Mouse (Mus musculus) kidney, postnatal 36 days (tissue): Measurements from ENCODE around the gene Padi4.

Source experiments
- DNase-seq, 2 experiments: peaks; one replicate each; pipeline ENCODE4 v3.0.0; 2021 to 2022; ENCODE audit warnings: mixed read lengths in 2 of 2

Gene Padi4

GRCm38 (mm10) chr4:140774025-140774800, at the start of gene Padi4:
Gene Padi4 (minus strand): TSS chr4:140774236.
- no peak for DNase-seq

GRCm38 (mm10) chr4:140821988-140822387, 48.0 kb upstream of the Padi4 start:
- DNase-seq = peak; percentile 40 to 76

- DNase-seq = no peak
Measured at GRCm38 (mm10) chr4:140817413-140817812, 43.4 kb upstream of the Padi4 start.

DNA sequence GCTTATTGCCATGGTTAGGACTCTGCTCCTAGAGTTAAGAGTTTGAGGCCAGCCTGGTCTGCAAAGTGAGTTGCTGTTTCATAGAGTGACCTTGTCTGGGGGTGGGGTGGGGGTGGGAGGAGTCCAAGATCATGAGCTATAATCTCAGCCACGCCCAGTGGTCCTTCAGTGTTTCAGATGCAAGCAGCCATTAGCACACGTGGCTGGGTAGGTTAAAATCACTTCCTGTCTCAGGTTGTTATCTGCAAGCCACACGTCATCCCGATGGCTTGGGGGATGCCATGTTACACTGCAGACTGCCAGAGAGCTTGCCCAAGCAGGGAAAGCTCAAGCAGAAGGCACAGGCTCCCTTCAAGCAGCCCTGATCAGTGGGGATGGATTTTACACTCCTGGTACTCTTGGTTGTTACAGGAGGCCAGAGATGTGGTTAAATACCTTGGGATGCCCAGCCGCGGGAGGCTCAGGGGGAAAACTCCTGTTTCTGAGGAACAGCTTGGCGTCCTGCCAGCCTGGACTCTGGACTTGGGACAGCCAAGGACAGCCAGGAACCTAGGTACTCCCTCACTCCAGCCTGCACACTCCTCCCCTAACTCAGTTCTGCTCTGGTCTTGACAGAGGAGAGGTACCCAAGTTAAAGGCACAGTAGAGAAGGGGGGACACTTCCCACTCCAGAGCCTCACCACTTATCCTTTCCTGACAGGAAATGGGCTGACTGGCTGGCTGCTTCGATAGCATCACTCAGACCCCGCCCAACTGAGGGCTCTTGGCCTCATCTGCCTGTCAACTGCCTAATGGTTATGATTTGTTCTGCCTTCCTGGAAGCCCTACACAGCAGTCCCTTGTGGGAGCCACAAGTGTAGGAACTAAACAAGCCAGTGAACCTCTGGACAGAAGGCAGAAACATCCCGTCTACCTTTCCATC, 42.2 kb upstream of the Padi4 start:
- DNase-seq = peak; percentile 83 to 92

- no peak for DNase-seq
Measured at GRCm38 (mm10) chr4:140815496-140815895, 41.5 kb upstream of the Padi4 start.

- peak; percentile 39 to 68 for DNase-seq
Measured at GRCm38 (mm10) chr4:140814241-140815225, 40.5 kb upstream of the Padi4 start.

DNA sequence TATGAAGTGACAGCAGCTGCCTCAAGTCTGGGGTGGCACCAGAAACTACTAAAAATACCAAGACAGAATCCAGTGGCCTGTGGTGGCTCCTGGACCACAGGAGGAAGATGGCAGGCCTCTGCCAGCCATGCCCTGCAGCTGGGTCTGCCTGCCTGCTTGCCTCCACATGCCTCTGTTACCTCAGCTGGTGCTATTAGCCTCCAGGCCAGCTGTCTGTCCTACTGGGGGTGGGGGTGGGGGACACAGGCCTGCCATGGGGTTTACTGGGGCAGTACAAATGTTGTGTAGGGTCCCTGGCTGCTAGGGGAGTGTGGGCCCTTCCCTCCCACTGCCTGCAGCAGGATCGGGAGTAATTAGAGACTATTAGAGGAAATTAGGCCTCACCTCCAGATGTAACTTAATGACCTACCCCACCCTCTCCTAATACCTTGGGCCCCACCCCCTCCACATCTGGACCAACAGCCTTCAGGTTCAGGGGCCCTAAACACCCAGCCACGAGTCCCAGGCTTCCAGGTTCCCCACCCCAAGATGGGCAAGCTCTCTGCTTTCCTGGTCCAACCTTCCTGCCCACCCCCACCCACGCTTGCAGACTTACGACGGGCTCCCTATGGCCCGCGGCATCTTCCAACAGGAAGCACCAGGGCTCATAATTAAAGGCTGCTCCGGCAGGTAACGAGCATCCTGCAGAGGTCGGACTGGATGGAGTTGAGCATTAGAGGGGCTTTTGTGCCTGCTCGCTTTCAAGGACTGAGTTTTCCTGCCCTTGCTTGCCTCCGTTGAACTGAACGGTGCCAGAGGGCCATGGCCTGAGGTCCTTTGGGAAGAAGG, 39.5 kb upstream of the Padi4 start:
- DNase-seq = no peak

DNA sequence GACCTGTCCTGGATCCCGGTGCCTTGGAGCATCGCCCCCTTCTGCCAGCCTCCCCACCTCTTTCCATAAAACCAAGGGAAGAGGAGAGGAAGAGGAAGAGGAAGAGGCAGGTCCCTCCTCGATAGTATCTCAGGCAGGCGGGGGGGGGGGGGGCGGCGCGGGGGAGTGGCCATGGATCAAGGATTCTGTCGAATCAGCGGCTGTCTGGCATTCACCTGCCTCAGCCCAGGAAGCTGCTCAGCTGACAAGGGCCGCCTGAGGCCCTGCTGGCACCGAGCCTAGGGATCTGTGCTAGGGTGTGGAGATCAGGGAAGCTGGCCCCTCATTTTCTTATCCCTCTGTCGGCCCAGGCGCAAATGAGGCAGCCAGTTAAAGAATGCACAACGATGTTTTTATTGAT, 38.6 kb upstream of the Padi4 start:
- peak; percentile 37 to 60 for DNase-seq

DNA sequence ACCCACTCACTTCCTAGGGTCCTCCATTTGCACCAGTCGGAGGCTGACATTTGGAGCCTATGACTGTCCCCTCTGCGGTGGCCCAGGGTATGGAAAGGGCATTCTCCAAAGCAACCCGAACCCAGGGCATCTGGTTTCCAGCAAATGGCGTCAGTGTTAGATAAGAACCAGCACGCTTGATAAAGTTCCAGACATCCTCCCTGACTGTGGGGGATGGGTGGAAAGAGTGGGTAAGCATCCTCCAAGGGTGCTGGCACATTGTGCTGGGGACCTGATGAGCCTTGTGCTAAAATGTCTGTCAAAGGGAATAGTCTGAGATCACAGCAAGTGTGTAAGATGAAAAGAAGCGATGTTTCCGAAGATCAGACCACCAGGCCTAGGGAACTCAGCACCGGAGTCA, 38.2 kb upstream of the Padi4 start:
- DNase-seq = no peak

- no peak for DNase-seq
Measured at GRCm38 (mm10) chr4:140810458-140811260, 36.6 kb upstream of the Padi4 start, which contains the start of gene Padi3. Gene Padi3 (minus strand): TSS chr4:140810648.

- DNase-seq = no peak
Measured at GRCm38 (mm10) chr4:140809118-140809517, 35.1 kb upstream of the Padi4 start.

DNA sequence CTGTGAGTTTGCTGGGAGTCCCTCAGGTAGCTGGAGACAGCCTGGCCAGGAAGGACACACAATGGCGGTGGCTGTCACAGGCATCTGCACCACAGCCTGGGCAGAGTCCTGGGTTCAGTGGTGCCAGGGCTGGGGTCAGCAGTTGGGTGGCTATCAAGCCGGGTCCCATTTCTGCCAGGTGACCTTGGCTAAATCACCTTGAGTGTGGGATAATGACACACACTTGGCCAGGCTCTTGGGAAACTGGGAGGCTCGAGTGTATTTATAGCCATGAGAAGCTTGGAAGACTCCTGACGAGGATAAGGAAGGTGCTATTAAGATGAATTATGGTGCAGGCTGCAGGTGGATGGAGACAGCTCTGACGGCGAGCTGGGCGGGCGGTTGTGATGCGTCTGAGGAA, 30.6 kb upstream of the Padi4 start:
- DNase-seq = no peak

DNA sequence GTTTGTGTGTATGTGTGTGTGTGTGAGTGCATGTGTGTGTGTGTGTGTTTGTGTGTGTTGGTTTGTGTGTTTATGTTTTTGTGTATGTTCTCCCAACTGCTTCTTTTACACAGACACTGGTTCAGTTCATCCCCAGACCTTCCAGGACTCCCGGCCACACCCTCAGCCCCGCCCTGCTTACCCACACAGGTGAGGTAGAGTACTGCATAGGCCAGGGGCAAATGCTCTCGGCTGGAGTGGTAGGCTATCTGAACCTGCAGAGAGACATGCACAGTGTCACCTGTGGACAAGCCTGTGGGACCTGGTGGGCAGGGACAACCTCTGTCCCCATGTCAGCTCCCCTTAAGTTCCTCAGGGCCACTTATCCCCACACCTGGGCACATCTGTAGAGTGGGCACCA, 27.3 kb upstream of the Padi4 start:
- no peak for DNase-seq

DNA sequence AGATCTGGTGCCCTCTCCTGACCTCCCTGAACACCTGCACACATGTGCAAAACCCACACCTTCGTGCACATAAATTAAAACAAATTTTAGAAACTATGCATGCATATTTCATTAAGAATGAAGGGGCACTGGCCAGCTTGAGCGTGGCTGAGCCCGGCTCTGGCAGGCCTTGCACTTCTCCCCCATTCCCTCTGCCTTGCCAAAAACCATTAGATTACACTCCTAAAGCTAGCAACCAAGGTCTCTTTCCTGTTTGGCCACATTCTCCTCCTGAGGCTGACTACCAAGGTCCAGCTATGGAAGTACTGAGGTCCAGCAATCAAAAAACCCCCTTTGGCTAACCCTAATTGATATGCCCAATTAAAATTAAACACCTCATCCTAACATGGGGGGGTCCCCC, 22.8 kb upstream of the Padi4 start:
- DNase-seq = no peak

DNA sequence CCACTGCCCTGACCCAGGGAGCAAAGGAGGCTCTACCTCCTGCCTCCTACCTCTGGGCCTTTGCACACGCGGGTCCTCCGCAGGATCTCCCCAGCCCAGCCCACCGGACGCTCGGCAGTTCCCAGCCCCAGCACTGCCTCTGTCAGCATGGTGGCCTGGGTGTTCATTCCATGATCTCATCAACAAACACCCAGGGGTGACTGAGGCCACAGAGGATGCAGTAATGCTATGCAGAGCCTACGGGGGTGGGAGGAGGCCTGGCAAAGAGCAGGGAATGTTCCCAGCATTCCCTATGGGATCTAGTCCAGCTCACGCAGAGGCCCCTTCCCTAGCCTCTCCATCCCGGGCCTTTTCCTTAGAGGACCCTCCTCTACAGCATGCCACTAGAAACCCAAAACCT, 20.6 kb upstream of the Padi4 start:
- no peak for DNase-seq

GRCm38 (mm10) chr4:140793795-140794194, 19.8 kb upstream of the Padi4 start:
- no peak for DNase-seq

DNA sequence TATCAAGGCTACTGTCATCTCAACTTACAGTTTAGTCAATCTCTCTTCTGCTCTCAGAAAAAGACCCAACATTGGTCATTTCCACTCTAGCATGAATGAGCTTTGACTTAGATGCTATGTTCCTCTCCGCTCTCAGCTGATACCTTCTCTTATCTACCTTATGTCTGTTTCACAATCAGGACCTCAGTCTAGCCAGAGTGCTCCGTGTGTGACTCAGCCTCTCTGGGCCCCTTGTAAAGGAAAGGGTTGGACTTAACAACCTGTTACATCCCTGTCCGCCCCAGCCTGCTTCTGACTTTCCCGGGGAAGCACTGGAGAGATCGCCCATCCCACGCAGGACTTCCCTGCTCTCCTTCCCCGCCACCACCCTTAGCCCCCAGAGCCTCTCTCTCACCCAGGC, 18.5 kb upstream of the Padi4 start:
- DNase-seq = no peak

- no peak for DNase-seq
Measured at GRCm38 (mm10) chr4:140791071-140791470, 17.0 kb upstream of the Padi4 start.

DNA sequence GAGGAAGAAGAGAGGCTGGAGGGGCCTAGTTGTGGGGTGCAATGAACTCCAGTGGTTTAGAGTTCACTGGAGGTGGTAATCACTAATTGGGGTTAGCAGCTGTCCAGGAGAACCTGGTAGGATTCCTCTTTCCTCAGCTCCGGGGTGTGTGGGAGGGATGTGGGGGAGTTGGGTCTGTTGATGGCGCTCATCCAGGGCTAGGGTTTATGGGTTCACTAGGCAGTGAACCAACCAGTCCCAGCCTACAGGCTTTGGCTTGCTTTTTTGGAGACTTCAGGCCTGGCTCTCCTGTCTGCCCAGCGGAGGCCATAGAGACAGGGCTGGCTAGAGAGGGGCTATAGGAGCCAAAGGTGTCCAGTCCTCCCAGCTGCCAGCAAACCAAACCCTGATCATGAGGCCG, 15.9 kb upstream of the Padi4 start:
- no peak for DNase-seq

- DNase-seq = peak; percentile 64 to 84
Measured at GRCm38 (mm10) chr4:140788983-140789382, 14.9 kb upstream of the Padi4 start.

GRCm38 (mm10) chr4:140788264-140788663, 14.2 kb upstream of the Padi4 start:
- no peak for DNase-seq
